Mouse (Mus musculus) hindbrain, embryonic 16.5 days (tissue): ENCODE data around the gene Prc1. TPM values are rescaled to one million over a fixed set of nuclear protein-coding genes. Genes with fewer than 3 reads are reported as not detected.
"Not testable (repeated sequence)": the region's sequence is repeated elsewhere in the genome, so short reads cannot be mapped to it uniquely, and the experiment has no call there.

Source experiments
- ATAC-seq: fragments of 200-750 bp; cut with Nextera tagmentation; 2 replicates; pipeline ENCODE4 v1.8.0; 2017; ENCODE audit warnings: moderate TSS enrichment, moderate library complexity
- H3K27ac ChIP-seq: fragments of 300-500 bp; sonication (generic); 2 replicates; pipeline ENCODE4 v1.5.1; 2014; ENCODE audit warnings: low read depth, mild to moderate bottlenecking, control low read depth, low read length, moderate library complexity
- H3K27me3 ChIP-seq: fragments of 300-500 bp; sonication (generic); replicated peaks from 2 replicates; pipeline ENCODE4 v1.6.1; 2014; ENCODE audit warnings: low read length; ENCODE audit not compliant: control insufficient read depth, insufficient read depth
- H3K36me3 ChIP-seq: fragments of 300-500 bp; sonication (generic); 2 replicates; pipeline ENCODE4 v1.6.1; 2014; ENCODE audit warnings: mild to moderate bottlenecking, low read length, moderate library complexity, mixed read lengths; ENCODE audit not compliant: control insufficient read depth, insufficient read depth
- H3K4me1 ChIP-seq: fragments of 300-500 bp; sonication (generic); 2 replicates; pipeline ENCODE4 v1.6.1; 2014; ENCODE audit warnings: low read depth, low read length; ENCODE audit not compliant: control insufficient read depth, insufficient read depth
- H3K4me2 ChIP-seq: fragments of 300-500 bp; sonication (generic); 2 replicates; pipeline ENCODE4 v1.6.1; 2014; ENCODE audit warnings: mild to moderate bottlenecking, low read length, control low read depth, moderate library complexity
- H3K4me3 ChIP-seq: fragments of 300-500 bp; sonication (generic); 2 replicates; pipeline ENCODE4 v1.5.1; 2014; ENCODE audit warnings: mild to moderate bottlenecking, low read length, control low read depth, moderate library complexity
- H3K9ac ChIP-seq: fragments of 300-500 bp; sonication (generic); 2 replicates; pipeline ENCODE4 v1.6.1; 2014; ENCODE audit warnings: low read depth, mild to moderate bottlenecking, control low read depth, low read length, moderate library complexity
- H3K9me3 ChIP-seq: fragments of 300-500 bp; sonication (generic); 2 replicates; pipeline ENCODE4 v1.6.1; 2014; ENCODE audit warnings: mild to moderate bottlenecking, low read length, moderate library complexity; ENCODE audit not compliant: control insufficient read depth
- WGBS: fragments of 180-500 bp; shearing (Covaris S2); extraction: QIAGEN DNeasy Blood & Tissue Kit; methylation state at CpG from one replicate; pipeline ENCODE4 v1.1.7; 2014; 5-methylcytosine and 5-hydroxymethylcytosine counted together
- polyA plus RNA-seq: library from polyadenylated mRNA; unstranded; fragments of >200 nt; fragmentation: Nextera tagmentation; extraction: Ambion mirVana; gene quantifications from 2 replicates; pipeline ENCODE4 v1.2.1, GENCODE M21; 2015

Gene Prc1
- polyA plus RNA-seq, 1 experiment from 2014 or later, result 34.9 TPM

- H3K27me3 ChIP-seq, result no peaks in the 10 kb centered on the region
- no peak overlapping the region for H3K4me2 ChIP-seq
- ATAC-seq, result no peak
- H3K27ac ChIP-seq, result no peak overlapping the region
- 80% methylated on average over 19 of the region's 19 CpGs for WGBS
- peaks cover 17% of the 10 kb centered on the region for H3K4me1 ChIP-seq
- H3K36me3 ChIP-seq, result peaks cover 12% of the 10 kb centered on the region
- no peak overlapping the region for H3K9ac ChIP-seq
- H3K9me3 ChIP-seq, result no peaks in the 10 kb centered on the region
- no peak overlapping the region for H3K4me3 ChIP-seq
These were observed 25.7 kb downstream of the Prc1 start for GRCm38 (mm10) chr7:80319846-80320496.

GRCm38 (mm10) chr7:80323336-80323735, 29.1 kb downstream of the Prc1 start:
- no peak for ATAC-seq
- Histone ChIP-seq H3K4me2 (peak overlapping the region; percentile 87), H3K4me3 (peak overlapping the region; percentile 69), H3K27me3 (no peaks in the 10 kb centered on the region), H3K36me3 (peaks cover 36% of the 10 kb centered on the region), H3K9me3 (no peaks in the 10 kb centered on the region), H3K4me1 (peaks cover 20% of the 10 kb centered on the region), H3K9ac (peak overlapping the region; percentile 78), H3K27ac (peak overlapping the region; percentile 95)
- 21% methylated on average over 8 of the region's 8 CpGs for WGBS

DNA sequence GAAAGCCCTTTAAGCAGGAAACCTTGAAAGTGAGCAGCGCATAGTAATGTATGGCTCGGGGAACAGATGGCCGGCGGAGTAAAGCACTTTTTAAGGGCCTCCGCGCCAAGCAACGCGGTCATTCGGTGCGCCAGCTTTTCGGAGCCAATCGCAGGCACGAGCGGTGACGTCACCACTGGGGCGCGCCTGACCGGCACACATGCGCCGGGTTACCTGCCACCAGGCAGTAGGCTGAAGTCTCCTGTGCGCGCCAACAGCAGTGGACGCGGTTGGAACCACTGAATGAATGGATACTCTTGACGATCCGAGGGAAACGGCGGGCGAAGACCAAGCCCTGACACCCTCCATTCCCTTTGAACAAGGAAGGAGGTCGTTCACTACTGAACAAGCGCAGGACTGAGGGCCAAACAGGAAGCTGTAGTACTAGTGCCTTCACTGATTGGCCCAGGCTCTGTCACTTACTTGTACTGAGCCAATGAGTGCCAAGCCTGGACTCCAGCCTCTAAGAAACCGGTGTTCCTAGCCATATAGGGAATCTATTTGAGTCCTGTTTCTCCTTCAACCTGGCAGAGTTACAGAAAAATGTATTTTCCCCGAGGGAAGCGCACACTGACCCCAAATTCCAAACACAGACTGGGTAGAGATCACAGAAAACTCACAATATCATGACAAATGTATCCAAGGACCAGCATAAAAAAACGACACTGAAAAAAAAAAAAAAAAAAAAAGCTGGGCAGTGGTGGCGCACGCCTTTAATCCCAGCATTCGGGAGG, 30.0 kb downstream of the Prc1 start, which contains the start of gene Rccd1:
Gene Rccd1 (minus strand): TSS at position 412 of the 773 bp plus-strand sequence.
- peaks cover 44% of the 10 kb centered on the region for H3K36me3 ChIP-seq
- H3K9ac ChIP-seq, result peak within 1 kb of the TSS; percentile 78
- H3K9me3 ChIP-seq, result no peaks in the 10 kb centered on the region
- peak within 1 kb of the TSS; percentile 95 for H3K27ac ChIP-seq
- H3K4me3 ChIP-seq, result peak within 1 kb of the TSS; percentile 69
- peak; percentile 99 for ATAC-seq
- no peaks in the 10 kb centered on the region for H3K27me3 ChIP-seq
- 2% methylated on average over 38 of the region's 38 CpGs for WGBS
- H3K4me1 ChIP-seq, result peaks cover 20% of the 10 kb centered on the region
- peak within 1 kb of the TSS; percentile 87 for H3K4me2 ChIP-seq

GRCm38 (mm10) chr7:80324816-80325119, 30.5 kb downstream of the Prc1 start:
- H3K27me3 ChIP-seq, H3K4me3 ChIP-seq, H3K9me3 ChIP-seq, ATAC-seq, H3K9ac ChIP-seq: not testable (repeated sequence)
- 48% methylated on average over 4 of the region's 5 CpGs for WGBS
- Histone ChIP-seq H3K4me2 (peak overlapping the region; percentile 87), H3K27ac (peak overlapping the region; percentile 59; the same call in 1 of the 2 replicates), H3K36me3 (peaks cover 48% of the 10 kb centered on the region), H3K4me1 (peaks cover 20% of the 10 kb centered on the region)

DNA sequence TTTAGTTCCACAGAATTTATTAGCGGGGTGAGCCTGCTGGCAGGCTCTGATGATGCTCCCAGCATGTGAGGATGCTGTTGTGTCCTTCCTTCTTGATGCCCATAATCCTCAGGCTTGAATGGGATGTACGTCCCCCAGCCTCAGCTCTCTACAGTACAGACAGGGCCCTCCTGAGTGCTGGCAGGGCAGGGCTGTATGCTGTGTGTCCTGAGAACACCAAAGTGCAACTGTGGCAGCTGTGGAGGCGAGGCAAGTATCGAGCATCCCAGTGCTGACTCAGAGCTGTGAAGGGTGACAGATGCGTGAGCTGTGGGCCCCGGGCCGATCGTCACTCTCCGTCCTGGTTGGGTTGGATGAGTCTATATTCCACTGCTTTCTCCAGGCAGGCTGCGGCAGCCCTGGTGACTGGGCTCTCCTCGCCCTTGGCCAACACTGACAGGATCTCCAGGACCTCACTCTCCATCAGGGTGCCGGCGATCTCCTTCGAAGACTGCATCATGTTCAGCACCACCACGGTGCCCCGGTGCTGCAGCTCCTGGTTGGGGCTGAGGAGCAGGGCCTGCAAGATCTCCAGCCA, 31.1 kb downstream of the Prc1 start:
- peak overlapping the region; percentile 17; the same call in 1 of the 2 replicates for H3K27ac ChIP-seq
- ATAC-seq, result no peak
- H3K4me3 ChIP-seq, result no peak overlapping the region
- H3K27me3 ChIP-seq, result no peaks in the 10 kb centered on the region
- no peaks in the 10 kb centered on the region for H3K9me3 ChIP-seq
- no peak overlapping the region for H3K9ac ChIP-seq
- WGBS, result 93% methylated on average over 16 of the region's 16 CpGs
- no peak overlapping the region for H3K4me2 ChIP-seq
- peaks cover 20% of the 10 kb centered on the region for H3K4me1 ChIP-seq
- peaks cover 49% of the 10 kb centered on the region for H3K36me3 ChIP-seq

GRCm38 (mm10) chr7:80326076-80326475, 31.8 kb downstream of the Prc1 start:
- Histone ChIP-seq H3K9ac (no peak overlapping the region), H3K9me3 (no peaks in the 10 kb centered on the region), H3K4me2 (no peak overlapping the region), H3K27ac (no peak overlapping the region), H3K4me3 (no peak overlapping the region), H3K27me3 (no peaks in the 10 kb centered on the region), H3K4me1 (peaks cover 20% of the 10 kb centered on the region), H3K36me3 (peaks cover 52% of the 10 kb centered on the region)
- WGBS, result 95% methylated on average over 19 of the region's 19 CpGs
- ATAC-seq, result no peak

DNA sequence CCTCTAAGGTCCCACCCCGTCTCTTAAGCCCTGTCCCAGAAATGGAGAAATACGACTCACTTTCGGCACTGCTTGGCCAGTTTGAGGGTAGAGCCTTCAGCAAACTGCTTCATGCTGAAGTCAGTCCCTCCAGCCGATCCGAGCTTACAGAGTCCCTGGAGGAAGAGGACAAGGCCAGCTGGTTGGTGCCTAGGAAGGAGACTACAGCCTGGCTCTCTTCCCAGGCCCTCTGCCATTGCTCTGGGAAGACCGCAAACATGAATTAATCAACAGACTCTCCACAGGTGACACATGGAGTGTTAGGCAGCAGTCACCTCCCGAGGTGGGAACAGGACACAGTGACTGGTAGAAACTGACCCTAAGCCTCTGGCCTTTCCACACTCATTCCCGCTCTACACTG, 36.0 kb downstream of the Prc1 start:
- no peak overlapping the region for H3K9ac ChIP-seq

DNA sequence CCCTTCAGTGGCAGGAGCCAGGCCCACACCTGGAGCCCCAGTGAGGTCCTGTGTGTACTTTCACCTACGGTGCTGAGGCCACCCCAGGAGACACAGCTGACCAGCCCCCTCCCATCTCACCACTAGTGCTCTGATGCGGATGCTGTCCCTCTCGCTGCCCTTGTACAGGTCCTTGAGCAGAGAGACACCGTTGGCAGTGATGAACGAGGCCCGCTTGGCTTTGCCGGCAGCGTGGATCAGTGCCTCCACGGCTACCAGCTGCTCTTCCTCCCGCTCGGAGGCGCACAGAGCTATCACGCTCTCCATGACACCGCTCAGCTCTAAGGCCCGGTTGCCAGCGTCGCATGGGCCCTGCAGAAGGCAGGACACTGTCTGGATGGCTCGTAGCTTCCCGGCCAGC, 37.2 kb downstream of the Prc1 start:
- Histone ChIP-seq H3K36me3 (peaks cover 77% of the 10 kb centered on the region), H3K4me1 (no peaks in the 10 kb centered on the region), H3K9me3 (no peaks in the 10 kb centered on the region), H3K27me3 (no peaks in the 10 kb centered on the region), H3K27ac (no peak overlapping the region), H3K4me3 (no peak overlapping the region), H3K4me2 (no peak overlapping the region), H3K9ac (no peak overlapping the region)
- WGBS, result 85% methylated on average over 19 of the region's 19 CpGs
- no peak for ATAC-seq

More for the DNA sequence above, 36.0 kb downstream of the Prc1 start:
- H3K27ac ChIP-seq, result no peak overlapping the region
- ATAC-seq, result no peak
- H3K36me3 ChIP-seq, result peaks cover 81% of the 10 kb centered on the region
- no peaks in the 10 kb centered on the region for H3K9me3 ChIP-seq
- no peaks in the 10 kb centered on the region for H3K27me3 ChIP-seq
- H3K4me3 ChIP-seq, result no peak overlapping the region
- WGBS, result 85% methylated on average over 8 of the region's 8 CpGs
- no peak overlapping the region for H3K4me2 ChIP-seq
- no peaks in the 10 kb centered on the region for H3K4me1 ChIP-seq

GRCm38 (mm10) chr7:80334848-80335247, 40.6 kb downstream of the Prc1 start:
- WGBS, result 91% methylated on average over 4 of the region's 4 CpGs
- H3K9ac ChIP-seq, result no peak overlapping the region
- no peaks in the 10 kb centered on the region for H3K9me3 ChIP-seq
- no peak for ATAC-seq
- H3K4me1 ChIP-seq, result peaks cover 18% of the 10 kb centered on the region
- H3K36me3 ChIP-seq, result peaks cover 52% of the 10 kb centered on the region
- no peak overlapping the region for H3K4me3 ChIP-seq
- H3K27ac ChIP-seq, result no peak overlapping the region
- no peak overlapping the region for H3K4me2 ChIP-seq
- H3K27me3 ChIP-seq, result no peaks in the 10 kb centered on the region
